Mouse (Mus musculus) liver, embryonic 11.5 days (tissue): ENCODE results near the gene 4930407I10Rik. TPM values are rescaled to one million over a fixed set of nuclear protein-coding genes. Genes with fewer than 3 reads are reported as not detected.

Experiments used
- polyA plus RNA-seq: library from polyadenylated mRNA; unstranded; fragments of >200 nt; fragmentation: Nextera tagmentation; extraction: Ambion mirVana; gene quantifications from 2 replicates; pipeline ENCODE4 v1.2.1, GENCODE M21; 2014

4930407I10Rik gene
- polyA plus RNA-seq, 1 experiment from 2014 or later = not detected

Other genes starting within 250 kb of the 4930407I10Rik start
- 18.3 and 19.3 TPM in 2 replicates for gene Tob2, start 200.4 kb upstream of the 4930407I10Rik start, polyA plus RNA-seq
- gene Phf5a, start 187.2 kb upstream of the 4930407I10Rik start, polyA plus RNA-seq = 224 and 237 TPM in 2 replicates
- gene Aco2, start 186.8 kb upstream of the 4930407I10Rik start, polyA plus RNA-seq = 177 and 185 TPM in 2 replicates
- gene Polr3h, start 132.9 kb upstream of the 4930407I10Rik start, polyA plus RNA-seq = 131 and 134 TPM in 2 replicates
- gene Csdc2, start 122.4 kb upstream of the 4930407I10Rik start, polyA plus RNA-seq = 3.7 and 3.9 TPM in 2 replicates
- gene Pmm1, start 98.2 kb upstream of the 4930407I10Rik start, polyA plus RNA-seq = 34.6 and 40.6 TPM in 2 replicates
- not detected in 2 replicates for gene 1700029P11Rik, start 78.6 kb upstream of the 4930407I10Rik start, polyA plus RNA-seq
- gene Xrcc6, start 71.3 kb upstream of the 4930407I10Rik start, polyA plus RNA-seq = 133 and 151 TPM in 2 replicates
- gene Desi1, start 25.3 kb upstream of the 4930407I10Rik start, polyA plus RNA-seq = 27.4 and 30.3 TPM in 2 replicates
- 393 and 418 TPM in 2 replicates for gene Snu13, start 11.6 kb upstream of the 4930407I10Rik start, polyA plus RNA-seq
- gene Mei1, start 10.8 kb downstream of the 4930407I10Rik start, polyA plus RNA-seq = not detected in 2 replicates
- 17.1 and 17.5 TPM in 2 replicates for gene Ccdc134, start 68.8 kb downstream of the 4930407I10Rik start, polyA plus RNA-seq
- 99.7 and 101 TPM in 2 replicates for gene Srebf2, start 88.0 kb downstream of the 4930407I10Rik start, polyA plus RNA-seq
- 0.12 and 0.73 TPM in 2 replicates for gene Shisa8, start 153.7 kb downstream of the 4930407I10Rik start, polyA plus RNA-seq
- 0.16 and 0.56 TPM in 2 replicates for gene Tnfrsf13c, start 165.2 kb downstream of the 4930407I10Rik start, polyA plus RNA-seq
- gene Cenpm, start 185.6 kb downstream of the 4930407I10Rik start, polyA plus RNA-seq = 56.5 and 58.8 TPM in 2 replicates
- not detected in 2 replicates for gene 1500009C09Rik, start 193.2 kb downstream of the 4930407I10Rik start, polyA plus RNA-seq
- gene Sept3, start 215.7 kb downstream of the 4930407I10Rik start, polyA plus RNA-seq = 7.1 and 7.4 TPM in 2 replicates
- gene Wbp2nl, start 239.8 kb downstream of the 4930407I10Rik start, polyA plus RNA-seq = 0.25 and 0.58 TPM in 2 replicates